Mouse (Mus musculus) intestine, postnatal 0 days (tissue): ENCODE measurements around the gene Obscn. TPM values are rescaled to one million over a fixed set of nuclear protein-coding genes. Genes with fewer than 3 reads are reported as not detected.

Source experiments
- ATAC-seq: fragments of 200-750 bp; cut with Nextera tagmentation; 2 replicates; pipeline ENCODE4 v1.8.0; 2017; ENCODE audit warnings: mild to moderate bottlenecking, moderate TSS enrichment, moderate library complexity
- H3K27ac ChIP-seq: fragments of 300-500 bp; sonication (generic); 2 replicates; pipeline ENCODE4 v1.5.1; 2014; ENCODE audit warnings: mild to moderate bottlenecking, low read depth, low read length, moderate library complexity
- H3K27me3 ChIP-seq: fragments of 300-500 bp; sonication (generic); replicated peaks from 2 replicates; pipeline ENCODE4 v1.6.1; 2014; ENCODE audit warnings: low read length, mixed read lengths; ENCODE audit not compliant: control insufficient read depth, insufficient read depth
- H3K36me3 ChIP-seq: fragments of 300-500 bp; sonication (generic); 2 replicates; pipeline ENCODE4 v1.6.1; 2014; ENCODE audit warnings: mild to moderate bottlenecking, moderate library complexity; ENCODE audit not compliant: control insufficient read depth, insufficient read depth
- H3K4me1 ChIP-seq: fragments of 300-500 bp; sonication (generic); replicated peaks from 2 replicates; pipeline ENCODE4 v1.6.1; 2014; ENCODE audit warnings: antibody characterized with exemption, low read length, mixed read lengths; ENCODE audit not compliant: control insufficient read depth, insufficient read depth
- H3K4me2 ChIP-seq: fragments of 300-500 bp; sonication (generic); replicated peaks from 2 replicates; pipeline ENCODE4 v1.6.1; 2014; ENCODE audit warnings: low read depth, mild to moderate bottlenecking, moderate library complexity
- H3K4me3 ChIP-seq: fragments of 300-500 bp; sonication (generic); 2 replicates; pipeline ENCODE4 v1.5.1; 2014; ENCODE audit warnings: low read depth, low read length
- H3K9ac ChIP-seq: fragments of 300-500 bp; sonication (generic); 2 replicates; pipeline ENCODE4 v1.6.1; 2014; ENCODE audit warnings: mild to moderate bottlenecking, low read depth, low read length
- H3K9me3 ChIP-seq: fragments of 300-500 bp; sonication (generic); 2 replicates; pipeline ENCODE4 v1.6.1; 2016; ENCODE audit warnings: mixed run types; ENCODE audit not compliant: control insufficient read depth
- CTCF ChIP-seq: sonication (generic); IDR thresholded peaks from 2 replicates; pipeline ENCODE4 v1.5.1; 2016; ENCODE audit warnings: low read depth, mild to moderate bottlenecking, control low read depth, antibody characterized with exemption, moderate library complexity
- WGBS: fragments of 180-500 bp; shearing (Covaris S2); extraction: QIAGEN DNeasy Blood & Tissue Kit; methylation state at CpG from one replicate; pipeline ENCODE4 v1.1.7; 2014; 5-methylcytosine and 5-hydroxymethylcytosine counted together
- polyA plus RNA-seq: library from polyadenylated mRNA; unstranded; fragments of >200 nt; fragmentation: Nextera tagmentation; extraction: Ambion mirVana; gene quantifications from 2 replicates; pipeline ENCODE4 v1.2.1, GENCODE M21; 2015

The Obscn gene
- polyA plus RNA-seq, 1 experiment from 2014 or later: 0.23 TPM

GRCm38 (mm10) chr11:59174189-59174838, 38.1 kb upstream of the Obscn start:
- Histone ChIP-seq H3K4me1 (no peaks in the 10 kb centered on the region), H3K4me2 (no peak overlapping the region), H3K36me3 (no peaks in the 10 kb centered on the region), H3K9ac (no peak overlapping the region), H3K4me3 (no peak overlapping the region), H3K27me3 (peaks cover 52% of the 10 kb centered on the region), H3K27ac (no peak overlapping the region), H3K9me3 (no peaks in the 10 kb centered on the region)
- ATAC-seq: no peak
- 51% methylated on average over 6 of the region's 6 CpGs for WGBS
- TF ChIP-seq CTCF: no peak

- no peak overlapping the region for H3K4me3 ChIP-seq
- H3K9ac ChIP-seq: no peak overlapping the region
- H3K36me3 ChIP-seq: no peaks in the 10 kb centered on the region
- peaks cover 18% of the 10 kb centered on the region for H3K27me3 ChIP-seq
- ATAC-seq: no peak
- no peaks in the 10 kb centered on the region for H3K4me1 ChIP-seq
- TF ChIP-seq CTCF: no peak
- no peak overlapping the region for H3K4me2 ChIP-seq
- H3K9me3 ChIP-seq: no peaks in the 10 kb centered on the region
- H3K27ac ChIP-seq: no peak overlapping the region
- 75% methylated on average over 4 of the region's 4 CpGs for WGBS
Observed at GRCm38 (mm10) chr11:59170549-59170948, 34.3 kb upstream of the Obscn start.

GRCm38 (mm10) chr11:59169807-59170206, 33.6 kb upstream of the Obscn start:
- Histone ChIP-seq H3K4me1 (no peaks in the 10 kb centered on the region), H3K9ac (no peak overlapping the region), H3K36me3 (no peaks in the 10 kb centered on the region), H3K27ac (no peak overlapping the region), H3K4me2 (no peak overlapping the region), H3K9me3 (no peaks in the 10 kb centered on the region), H3K27me3 (peaks cover 11% of the 10 kb centered on the region; the same call in 1 of the 2 replicates), H3K4me3 (no peak overlapping the region)
- no peak for ATAC-seq
- 69% methylated on average over 3 of the region's 3 CpGs for WGBS
- no peak for TF ChIP-seq CTCF

GRCm38 (mm10) chr11:59165616-59166241, 29.5 kb upstream of the Obscn start:
- no peak overlapping the region for H3K9ac ChIP-seq
- H3K27ac ChIP-seq: no peak overlapping the region
- ATAC-seq: no peak

GRCm38 (mm10) chr11:59164384-59164783, 28.2 kb upstream of the Obscn start:
- Histone ChIP-seq H3K4me3 (peak overlapping the region; percentile 64; the same call in 1 of the 2 replicates), H3K9me3 (no peaks in the 10 kb centered on the region), H3K27ac (peak overlapping the region; percentile 98; the same call in 1 of the 2 replicates), H3K4me1 (peaks cover 3% of the 10 kb centered on the region; the same call in 1 of the 2 replicates), H3K4me2 (peak overlapping the region; percentile 60; the same call in 1 of the 2 replicates), H3K36me3 (no peaks in the 10 kb centered on the region), H3K9ac (0 out of 2 replicates have a peak overlapping the region, but pooled peaks have one; percentile 89), H3K27me3 (no peaks in the 10 kb centered on the region)
- TF ChIP-seq CTCF: no peak
- WGBS: 73% methylated on average over 9 of the region's 9 CpGs
- ATAC-seq: no peak

More at GRCm38 (mm10) chr11:59165616-59166241, 29.5 kb upstream of the Obscn start:
- H3K4me1 ChIP-seq: peaks cover 3% of the 10 kb centered on the region; the same call in 1 of the 2 replicates
- no peak overlapping the region for H3K4me3 ChIP-seq
- H3K36me3 ChIP-seq: no peaks in the 10 kb centered on the region
- no peaks in the 10 kb centered on the region for H3K27me3 ChIP-seq
- TF ChIP-seq CTCF: no peak
- WGBS: 48% methylated on average over 2 of the region's 2 CpGs
- H3K9me3 ChIP-seq: no peaks in the 10 kb centered on the region
- no peak overlapping the region for H3K4me2 ChIP-seq
